Mouse (Mus musculus): Measurements from ENCODE around the gene Itgb3. TPM values are rescaled to one million over a fixed set of nuclear protein-coding genes. Genes with fewer than 3 reads are reported as not detected.
A peak's percentile ranks its signal among the peaks of the same experiment; 100 is the strongest.

Gene Itgb3
- polyA plus RNA-seq, 1 experiment, result 2.7 TPM

GRCm38 (mm10) chr11:104572091-104572490, 35.7 kb upstream of the Itgb3 start:
- no peak for TF ChIP-seq CTCF (IDR thresholded peaks at IDR 0.05; ENCODE audit: low read depth, low read length)
- TF ChIP-seq POLR2A (IDR thresholded peaks at IDR 0.05; ENCODE audit: borderline replicate concordance, low read depth, low read length), result no peak
- Histone ChIP-seq H3K4me3 (ENCODE audit: insufficient read depth, low read length) (no peak overlapping the region), H3K27ac (ENCODE audit: insufficient read depth, low read depth, low read length) (no peak overlapping the region), H3K4me1 (ENCODE audit: control insufficient read depth, insufficient read depth, low read length) (no peaks in the 10 kb centered on the region)

- Histone ChIP-seq H3K4me1 (ENCODE audit: control insufficient read depth, insufficient read depth, low read length) (no peaks in the 10 kb centered on the region), H3K4me3 (ENCODE audit: insufficient read depth, low read length) (no peak overlapping the region), H3K27ac (ENCODE audit: insufficient read depth, low read depth, low read length) (no peak overlapping the region)
- TF ChIP-seq POLR2A (IDR thresholded peaks at IDR 0.05; ENCODE audit: borderline replicate concordance, low read depth, low read length), result no peak
- no peak for TF ChIP-seq CTCF (IDR thresholded peaks at IDR 0.05; ENCODE audit: low read depth, low read length)
These were observed 35.2 kb upstream of the Itgb3 start for GRCm38 (mm10) chr11:104572566-104572965.

- Histone ChIP-seq H3K27ac (ENCODE audit: insufficient read depth, low read depth, low read length) (no peak overlapping the region), H3K4me3 (ENCODE audit: insufficient read depth, low read length) (no peak overlapping the region), H3K4me1 (ENCODE audit: control insufficient read depth, insufficient read depth, low read length) (0 out of 2 replicates have a peak, but pooled peaks cover 2% of the 10 kb centered on the region)
- TF ChIP-seq CTCF (IDR thresholded peaks at IDR 0.05; ENCODE audit: low read depth, low read length) (no peak), POLR2A (IDR thresholded peaks at IDR 0.05; ENCODE audit: borderline replicate concordance, low read depth, low read length) (no peak)
These were observed 30.8 kb upstream of the Itgb3 start for GRCm38 (mm10) chr11:104576772-104577612.

- Histone ChIP-seq H3K4me3 (ENCODE audit: insufficient read depth, low read length) (no peak overlapping the region), H3K27ac (ENCODE audit: insufficient read depth, low read depth, low read length) (no peak overlapping the region), H3K4me1 (ENCODE audit: control insufficient read depth, insufficient read depth, low read length) (0 out of 2 replicates have a peak, but pooled peaks cover 2% of the 10 kb centered on the region)
- TF ChIP-seq POLR2A (IDR thresholded peaks at IDR 0.05; ENCODE audit: borderline replicate concordance, low read depth, low read length) (no peak), CTCF (IDR thresholded peaks at IDR 0.05; ENCODE audit: low read depth, low read length) (no peak)
These were observed 29.7 kb upstream of the Itgb3 start for GRCm38 (mm10) chr11:104578074-104578473.

GRCm38 (mm10) chr11:104579084-104579483, 28.7 kb upstream of the Itgb3 start:
- Histone ChIP-seq H3K27ac (ENCODE audit: insufficient read depth, low read depth, low read length) (no peak overlapping the region), H3K4me1 (ENCODE audit: control insufficient read depth, insufficient read depth, low read length) (0 out of 2 replicates have a peak, but pooled peaks cover 2% of the 10 kb centered on the region), H3K4me3 (ENCODE audit: insufficient read depth, low read length) (no peak overlapping the region)
- no peak for TF ChIP-seq POLR2A (IDR thresholded peaks at IDR 0.05; ENCODE audit: borderline replicate concordance, low read depth, low read length)
- no peak for TF ChIP-seq CTCF (IDR thresholded peaks at IDR 0.05; ENCODE audit: low read depth, low read length)

GRCm38 (mm10) chr11:104579575-104579974, 28.2 kb upstream of the Itgb3 start:
- TF ChIP-seq POLR2A (IDR thresholded peaks at IDR 0.05; ENCODE audit: borderline replicate concordance, low read depth, low read length), result no peak
- TF ChIP-seq CTCF (IDR thresholded peaks at IDR 0.05; ENCODE audit: low read depth, low read length), result no peak
- H3K27ac ChIP-seq (ENCODE audit: insufficient read depth, low read depth, low read length), result no peak overlapping the region
- H3K4me1 ChIP-seq (ENCODE audit: control insufficient read depth, insufficient read depth, low read length), result 0 out of 2 replicates have a peak, but pooled peaks cover 2% of the 10 kb centered on the region
- no peak overlapping the region for H3K4me3 ChIP-seq (ENCODE audit: insufficient read depth, low read length)

- Histone ChIP-seq H3K27ac (ENCODE audit: insufficient read depth, low read depth, low read length) (no peak overlapping the region), H3K4me1 (ENCODE audit: control insufficient read depth, insufficient read depth, low read length) (0 out of 2 replicates have a peak, but pooled peaks cover 2% of the 10 kb centered on the region), H3K4me3 (ENCODE audit: insufficient read depth, low read length) (no peak overlapping the region)
- TF ChIP-seq POLR2A (IDR thresholded peaks at IDR 0.05; ENCODE audit: borderline replicate concordance, low read depth, low read length) (no peak), CTCF (IDR thresholded peaks at IDR 0.05; ENCODE audit: low read depth, low read length) (no peak)
These were observed 27.7 kb upstream of the Itgb3 start for GRCm38 (mm10) chr11:104580091-104580490.

- TF ChIP-seq POLR2A (IDR thresholded peaks at IDR 0.05; ENCODE audit: borderline replicate concordance, low read depth, low read length) (no peak), CTCF (IDR thresholded peaks at IDR 0.05; ENCODE audit: low read depth, low read length) (no peak)
- no peak overlapping the region for H3K4me3 ChIP-seq (ENCODE audit: insufficient read depth, low read length)
- 0 out of 2 replicates have a peak, but pooled peaks cover 2% of the 10 kb centered on the region for H3K4me1 ChIP-seq (ENCODE audit: control insufficient read depth, insufficient read depth, low read length)
These were observed 27.2 kb upstream of the Itgb3 start for GRCm38 (mm10) chr11:104580606-104581005.

GRCm38 (mm10) chr11:104581446-104582307, 26.1 kb upstream of the Itgb3 start:
- H3K4me3 ChIP-seq (ENCODE audit: insufficient read depth, low read length), result peak overlapping the region; percentile 53

More at GRCm38 (mm10) chr11:104580606-104581005, 27.2 kb upstream of the Itgb3 start:
- H3K27ac ChIP-seq (ENCODE audit: insufficient read depth, low read depth, low read length), result no peak overlapping the region

More at GRCm38 (mm10) chr11:104581446-104582307, 26.1 kb upstream of the Itgb3 start:
- H3K4me1 ChIP-seq (ENCODE audit: control insufficient read depth, insufficient read depth, low read length), result 0 out of 2 replicates have a peak, but pooled peaks cover 2% of the 10 kb centered on the region
- no peak for TF ChIP-seq CTCF (IDR thresholded peaks at IDR 0.05; ENCODE audit: low read depth, low read length)
- TF ChIP-seq POLR2A (IDR thresholded peaks at IDR 0.05; ENCODE audit: borderline replicate concordance, low read depth, low read length), result no peak
- H3K27ac ChIP-seq (ENCODE audit: insufficient read depth, low read depth, low read length), result no peak overlapping the region

Data from bone marrow macrophage, adult 2 months (primary cell).